14 mouse cellular contexts compared by ENCODE assay signal in genomic region chr13:15577133-15577917, GRCm38 (mm10).
DNase-seq lines count a peak whose midpoint lies in the region; ATAC-seq and TF ChIP-seq lines count a peak whose summit lies in the region.
"Had no signal": no experiment of that assay in that cellular context is flagged by ENCODE, and none has a peak within 500 bp of the region (broad histone marks: within the 10 kb centered on the region; RNA-seq: fewer than 3 reads in every experiment).

No protein-coding gene starts in this region.

- no peaks in the 10 kb centered on the region for H3K9me3 ChIP-seq in limb, embryonic 11.5 days (ENCODE audit: control insufficient read depth, low read length)
- H3K9me3 ChIP-seq in limb, embryonic 10.5 days (replicated peaks): no peaks in the 10 kb centered on the region
- H3K9me3 ChIP-seq in embryonic facial prominence, embryonic 12.5 days: no peaks in the 10 kb centered on the region
- H3K9me3 ChIP-seq in limb, embryonic 14.5 days (ENCODE audit: control insufficient read depth, low read length): no peaks in the 10 kb centered on the region
- H3K9me3 ChIP-seq: stomach, embryonic 15.5 days had no signal

- no peak overlapping the region for H3K9ac ChIP-seq in limb, embryonic 11.5 days (ENCODE audit: low read length)
- H3K9ac ChIP-seq in embryonic facial prominence, embryonic 12.5 days: no peak overlapping the region
- H3K9ac ChIP-seq in limb, embryonic 14.5 days (ENCODE audit: low read depth, low read length, severe bottlenecking): no peak overlapping the region
- H3K9ac ChIP-seq: stomach, embryonic 15.5 days had no signal

- intact Hi-C loops in heart, postnatal 14 days (cut with DNase I): no loop called here

- ATAC-seq in limb, embryonic 11.5 days (ENCODE audit: insufficient number of reproducible peaks, low FRiP score, low TSS enrichment, low read depth): peak; percentile 69; the same call in 1 of the 2 replicates
- peak; percentile 54; the same call in 1 of the 2 replicates for ATAC-seq in embryonic facial prominence, embryonic 12.5 days (ENCODE audit: insufficient number of reproducible peaks, insufficient read depth, low FRiP score, low TSS enrichment)
- peak; percentile 66 for ATAC-seq in limb, embryonic 14.5 days (ENCODE audit: low FRiP score, low read depth)

- H3K36me3 ChIP-seq in limb, embryonic 11.5 days (ENCODE audit: control insufficient read depth, insufficient read depth, low read length): no peaks in the 10 kb centered on the region
- 0 out of 2 replicates have a peak, but pooled peaks cover 4% of the 10 kb centered on the region for H3K36me3 ChIP-seq in limb, embryonic 10.5 days
- no peaks in the 10 kb centered on the region for H3K36me3 ChIP-seq in embryonic facial prominence, embryonic 12.5 days
- 0 out of 2 replicates have a peak, but pooled peaks cover 3% of the 10 kb centered on the region for H3K36me3 ChIP-seq in limb, embryonic 14.5 days (ENCODE audit: control insufficient read depth, insufficient read depth, low read length)
- H3K36me3 ChIP-seq: stomach, embryonic 15.5 days had no signal

- peak; percentile 25 for DNase-seq in embryo, embryonic 11 days
- DNase-seq in embryo, embryonic 10 days (ENCODE audit: low spot score): no peak
- DNase-seq in limb, embryonic 11.5 days (ENCODE audit: low spot score): peak; percentile 41
- no peak for DNase-seq in limb, embryonic 10.5 days (ENCODE audit: low spot score)
- DNase-seq in limb, embryonic 14.5 days (ENCODE audit: low spot score): peak; percentile 42
- no peak for DNase-seq in yolk sac, embryonic 10.5 days (ENCODE audit: low spot score)
- no peak for DNase-seq in heart, postnatal 14 days
- DNase-seq: adrenal gland, postnatal 14 days; heart, adult 2 months; heart, postnatal 36 days; kidney, postnatal 10 days; layer of hippocampus, postnatal 36 days had no signal

- H3K4me2 ChIP-seq in limb, embryonic 11.5 days (ENCODE audit: low read depth, severe bottlenecking): no peak overlapping the region
- H3K4me2 ChIP-seq in embryonic facial prominence, embryonic 12.5 days (replicated peaks): no peak overlapping the region
- no peak overlapping the region for H3K4me2 ChIP-seq in limb, embryonic 14.5 days (replicated peaks; ENCODE audit: low read depth, low read length, severe bottlenecking)
- H3K4me2 ChIP-seq: stomach, embryonic 15.5 days had no signal

- peaks cover 5% of the 10 kb centered on the region; the same call in 1 of the 2 replicates for H3K4me1 ChIP-seq in limb, embryonic 11.5 days (ENCODE audit: control insufficient read depth, insufficient read depth, low read length)
- peaks cover 17% of the 10 kb centered on the region; the same call in 1 of the 2 replicates for H3K4me1 ChIP-seq in limb, embryonic 10.5 days
- H3K4me1 ChIP-seq in embryonic facial prominence, embryonic 12.5 days: peaks cover 29% of the 10 kb centered on the region
- H3K4me1 ChIP-seq in limb, embryonic 14.5 days (ENCODE audit: control insufficient read depth, insufficient read depth, low read length): peaks cover 26% of the 10 kb centered on the region
- H3K4me1 ChIP-seq: stomach, embryonic 15.5 days had no signal

- WGBS in limb, embryonic 11.5 days: 56% methylated on average over 8 of the region's 8 CpGs
- 74% methylated on average over 8 of the region's 8 CpGs for WGBS in limb, embryonic 10.5 days
- 25% methylated on average over 8 of the region's 8 CpGs for WGBS in embryonic facial prominence, embryonic 12.5 days
- 38% methylated on average over 8 of the region's 8 CpGs for whole genome bisulfite sequencing in limb, embryonic 14.5 days

- H3K27me3 ChIP-seq in limb, embryonic 11.5 days (ENCODE audit: control insufficient read depth, insufficient read depth, low read length): no peaks in the 10 kb centered on the region
- H3K27me3 ChIP-seq in limb, embryonic 10.5 days (ENCODE audit: low read depth, poor library complexity, severe bottlenecking): no peaks in the 10 kb centered on the region
- no peaks in the 10 kb centered on the region for H3K27me3 ChIP-seq in embryonic facial prominence, embryonic 12.5 days
- H3K27me3 ChIP-seq in limb, embryonic 14.5 days (ENCODE audit: control insufficient read depth, insufficient read depth, low read length): no peaks in the 10 kb centered on the region
- H3K27me3 ChIP-seq: stomach, embryonic 15.5 days had no signal

- no peak for TF ChIP-seq POLR2A in limb, embryonic 14.5 days (IDR thresholded peaks at IDR 0.05; ENCODE audit: borderline replicate concordance, extremely low read depth, insufficient read depth, insufficient read length)

- peak overlapping the region; percentile 36; the same call in 1 of the 2 replicates for H3K27ac ChIP-seq in limb, embryonic 11.5 days (replicated peaks; ENCODE audit: low read depth, low read length)
- no peak overlapping the region for H3K27ac ChIP-seq in limb, embryonic 10.5 days
- peak overlapping the region; percentile 50; the same call in 1 of the 2 replicates for H3K27ac ChIP-seq in embryonic facial prominence, embryonic 12.5 days
- peak overlapping the region; percentile 69 for H3K27ac ChIP-seq in limb, embryonic 14.5 days (replicated peaks; ENCODE audit: low read depth, low read length)
- H3K27ac ChIP-seq: heart, adult 2 months; stomach, embryonic 15.5 days had no signal

- no peak overlapping the region for H3K4me3 ChIP-seq in limb, embryonic 11.5 days (ENCODE audit: low read depth, low read length)
- no peak overlapping the region for H3K4me3 ChIP-seq in limb, embryonic 10.5 days
- no peak overlapping the region for H3K4me3 ChIP-seq in embryonic facial prominence, embryonic 12.5 days
- no peak overlapping the region for H3K4me3 ChIP-seq in limb, embryonic 14.5 days (replicated peaks; ENCODE audit: low read length)
- H3K4me3 ChIP-seq: heart, adult 2 months; stomach, embryonic 15.5 days had no signal

Comparison
In these comparisons a context has a peak if more than half of its experiments do, and no peak if none do; other contexts are left out.
1. DNase-seq: peak in embryo, embryonic 11 days (single experiment), limb, embryonic 11.5 days (single experiment) and limb, embryonic 14.5 days (single experiment); none in embryo, embryonic 10 days (single experiment), limb, embryonic 10.5 days (single experiment), yolk sac, embryonic 10.5 days (single experiment) and heart, postnatal 14 days (0 of 2).
2. Peak in every context shown above with its lines, with median percentiles within 50 percentile points of each other: ATAC-seq.